Mouse (Mus musculus) heart, embryonic 16.5 days (tissue): ENCODE measurements around the gene Top1. TPM values are rescaled to one million over a fixed set of nuclear protein-coding genes. Genes with fewer than 3 reads are reported as not detected.

Experiments
- ATAC-seq: fragments of 200-750 bp; cut with Nextera tagmentation; replicated peaks from 2 replicates; pipeline ENCODE4 v1.8.0; 2017; ENCODE audit warnings: moderate number of reproducible peaks; ENCODE audit not compliant: insufficient read depth, low FRiP score; ENCODE audit errors: extremely low read depth
- H3K27ac ChIP-seq: fragments of 300-500 bp; sonication (generic); 2 replicates; pipeline ENCODE4 v1.5.1; 2014; ENCODE audit warnings: mild to moderate bottlenecking, low read length, control low read depth, moderate library complexity
- H3K27me3 ChIP-seq: fragments of 300-500 bp; sonication (generic); 2 replicates; pipeline ENCODE4 v1.6.1; 2014; ENCODE audit warnings: low read length, mixed read lengths; ENCODE audit not compliant: control insufficient read depth, insufficient read depth
- H3K36me3 ChIP-seq: fragments of 300-500 bp; sonication (generic); 2 replicates; pipeline ENCODE4 v1.6.1; 2014; ENCODE audit not compliant: control insufficient read depth, insufficient read depth
- H3K4me1 ChIP-seq: fragments of 300-500 bp; sonication (generic); 2 replicates; pipeline ENCODE4 v1.6.1; 2014; ENCODE audit warnings: low read length, mixed read lengths; ENCODE audit not compliant: control insufficient read depth, insufficient read depth
- H3K4me2 ChIP-seq: fragments of 300-500 bp; sonication (generic); 2 replicates; pipeline ENCODE4 v1.6.1; 2014; ENCODE audit warnings: low read depth, mild to moderate bottlenecking, control low read depth, low read length
- H3K4me3 ChIP-seq: fragments of 300-500 bp; sonication (generic); 2 replicates; pipeline ENCODE4 v1.5.1; 2014; ENCODE audit warnings: mild to moderate bottlenecking, control low read depth, low read length
- H3K9ac ChIP-seq: fragments of 300-500 bp; sonication (generic); 2 replicates; pipeline ENCODE4 v1.6.1; 2014; ENCODE audit warnings: low read length, control low read depth
- H3K9me3 ChIP-seq: fragments of 300-500 bp; sonication (generic); replicated peaks from 2 replicates; pipeline ENCODE4 v1.6.1; 2016; ENCODE audit warnings: low read length; ENCODE audit not compliant: control insufficient read depth
- WGBS: fragments of 180-500 bp; shearing (Covaris S2); extraction: QIAGEN DNeasy Blood & Tissue Kit; methylation state at CpG from one replicate; pipeline ENCODE4 v1.1.7; 2014; 5-methylcytosine and 5-hydroxymethylcytosine counted together
- polyA plus RNA-seq: library from polyadenylated mRNA; unstranded; fragments of >200 nt; fragmentation: Nextera tagmentation; extraction: Ambion mirVana; gene quantifications from 2 replicates; pipeline ENCODE4 v1.2.1, GENCODE M21; 2015

The Top1 gene
- polyA plus RNA-seq, 1 experiment from 2014 or later, result 48.7 TPM

DNA sequence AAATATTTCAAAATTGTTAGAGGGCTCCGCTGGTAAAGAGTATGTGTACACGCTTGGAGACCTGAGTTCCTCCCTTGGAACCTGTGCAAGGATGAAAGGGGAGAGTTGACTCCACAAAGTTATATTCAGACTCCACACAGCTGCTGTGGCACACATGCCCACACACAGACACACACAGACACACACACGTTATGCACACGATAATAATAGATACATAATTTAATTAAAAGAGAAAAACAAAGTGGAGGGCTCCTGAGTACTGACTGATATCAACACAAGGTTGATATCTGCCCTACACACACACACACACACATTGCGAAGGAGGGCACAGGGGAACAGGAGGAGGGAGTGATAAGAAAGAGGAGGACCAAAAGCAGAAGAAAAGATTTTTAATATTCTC, 26.4 kb upstream of the Top1 start:
- Histone ChIP-seq H3K36me3 (no peaks in the 10 kb centered on the region), H3K27me3 (no peaks in the 10 kb centered on the region), H3K4me2 (no peak overlapping the region; the same call in 1 of the 2 replicates), H3K27ac (peak overlapping the region; percentile 62), H3K9ac (no peak overlapping the region; the same call in 1 of the 2 replicates), H3K9me3 (no peaks in the 10 kb centered on the region), H3K4me1 (peaks cover 32% of the 10 kb centered on the region), H3K4me3 (no peak overlapping the region)
- 55% methylated on average over 5 of the region's 5 CpGs for WGBS
- 0 out of 2 replicates have a peak, but pooled peaks have one; percentile 21 for ATAC-seq

DNA sequence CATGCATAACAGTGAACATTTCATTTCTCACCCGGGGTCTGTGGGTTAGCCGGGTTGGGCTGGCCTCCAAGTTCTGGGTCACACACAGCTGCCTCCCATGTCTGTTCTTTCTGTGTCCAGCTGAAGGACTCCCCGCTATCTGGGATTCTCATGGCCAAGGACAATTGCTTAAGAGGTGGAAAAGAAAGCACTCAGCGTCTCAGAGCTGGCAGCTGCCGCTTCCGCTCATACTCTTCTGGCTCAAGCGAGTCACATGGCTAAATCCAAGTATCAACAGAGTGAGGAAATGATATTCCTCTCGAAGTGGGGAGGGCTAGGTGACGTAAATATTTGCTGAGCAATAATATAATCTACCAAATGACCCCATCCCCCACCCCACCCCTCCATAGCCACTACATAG, 25.9 kb upstream of the Top1 start:
- 15% methylated on average over 9 of the region's 9 CpGs for WGBS
- Histone ChIP-seq H3K36me3 (no peaks in the 10 kb centered on the region), H3K9me3 (no peaks in the 10 kb centered on the region), H3K4me1 (peaks cover 30% of the 10 kb centered on the region), H3K4me3 (peak overlapping the region; percentile 19; the same call in 1 of the 2 replicates), H3K27me3 (no peaks in the 10 kb centered on the region), H3K4me2 (peak overlapping the region; percentile 5), H3K27ac (peak overlapping the region; percentile 75), H3K9ac (peak overlapping the region; percentile 0)
- peak; percentile 61 for ATAC-seq

DNA sequence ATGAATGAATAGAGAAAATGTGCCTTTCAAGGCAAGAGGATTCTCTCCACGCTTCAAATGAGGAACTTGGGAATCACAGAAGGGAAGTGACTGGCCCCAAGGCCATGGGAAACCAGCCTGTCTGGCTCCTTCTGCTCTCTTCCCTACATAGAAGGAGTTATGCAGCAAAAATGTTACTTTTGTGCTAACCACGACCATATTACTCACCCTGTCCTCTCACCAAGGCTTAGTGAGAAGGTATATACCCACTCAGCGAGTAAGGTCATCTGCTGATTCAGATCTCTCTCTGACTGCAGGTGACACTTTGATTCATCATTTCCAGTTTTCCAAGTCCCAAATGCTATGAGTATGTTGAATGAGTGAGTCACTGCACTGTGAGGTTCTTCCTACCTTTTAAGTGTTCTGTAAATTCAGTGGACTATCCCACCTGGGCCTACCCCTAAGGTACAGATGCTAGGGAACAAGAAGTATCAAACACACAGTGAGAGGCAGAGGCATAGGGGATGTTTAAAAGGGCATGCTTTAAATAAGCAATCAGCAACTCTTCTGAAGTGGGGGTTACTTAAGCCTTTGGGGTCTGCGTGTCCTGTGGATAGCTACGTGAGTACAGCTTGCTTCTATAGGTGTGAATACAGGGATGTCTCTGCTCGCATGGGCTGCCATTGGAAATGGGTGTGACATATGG, 25.3 kb upstream of the Top1 start:
- H3K4me2 ChIP-seq, result peak overlapping the region; percentile 5
- no peak overlapping the region for H3K9ac ChIP-seq
- no peaks in the 10 kb centered on the region for H3K9me3 ChIP-seq
- H3K27me3 ChIP-seq, result no peaks in the 10 kb centered on the region
- no peak for ATAC-seq
- 68% methylated on average over 6 of the region's 6 CpGs for WGBS
- no peaks in the 10 kb centered on the region for H3K36me3 ChIP-seq
- H3K4me1 ChIP-seq, result peaks cover 30% of the 10 kb centered on the region
- H3K4me3 ChIP-seq, result no peak overlapping the region
- peak overlapping the region; percentile 75 for H3K27ac ChIP-seq

DNA sequence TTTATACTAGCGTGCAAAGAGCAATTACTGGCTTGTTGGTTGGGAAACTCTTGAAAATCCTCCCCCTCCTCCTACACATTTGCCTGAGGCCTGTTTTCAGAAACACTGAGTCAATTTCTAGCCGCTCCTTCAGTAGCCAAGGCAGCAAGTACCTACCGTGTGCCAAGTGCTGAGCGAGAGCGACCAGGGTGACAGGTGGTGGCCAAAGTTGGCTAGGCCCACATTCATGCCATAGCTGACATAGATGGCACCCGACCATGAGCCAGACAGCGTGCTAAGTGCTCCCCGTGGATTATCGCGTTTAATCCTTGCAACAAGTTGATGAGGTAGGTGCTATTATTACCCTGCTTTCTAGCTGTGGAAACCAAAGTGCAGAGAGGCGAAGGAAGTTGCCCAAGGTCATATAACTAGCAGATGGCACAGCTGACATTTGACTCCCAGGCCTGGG, 24.7 kb upstream of the Top1 start:
- peak; percentile 26 for ATAC-seq
- Histone ChIP-seq H3K4me1 (peaks cover 30% of the 10 kb centered on the region), H3K27me3 (no peaks in the 10 kb centered on the region), H3K27ac (peak overlapping the region; percentile 75), H3K9me3 (no peaks in the 10 kb centered on the region), H3K4me3 (no peak overlapping the region), H3K4me2 (no peak overlapping the region), H3K9ac (no peak overlapping the region), H3K36me3 (no peaks in the 10 kb centered on the region)
- 54% methylated on average over 11 of the region's 11 CpGs for WGBS

DNA sequence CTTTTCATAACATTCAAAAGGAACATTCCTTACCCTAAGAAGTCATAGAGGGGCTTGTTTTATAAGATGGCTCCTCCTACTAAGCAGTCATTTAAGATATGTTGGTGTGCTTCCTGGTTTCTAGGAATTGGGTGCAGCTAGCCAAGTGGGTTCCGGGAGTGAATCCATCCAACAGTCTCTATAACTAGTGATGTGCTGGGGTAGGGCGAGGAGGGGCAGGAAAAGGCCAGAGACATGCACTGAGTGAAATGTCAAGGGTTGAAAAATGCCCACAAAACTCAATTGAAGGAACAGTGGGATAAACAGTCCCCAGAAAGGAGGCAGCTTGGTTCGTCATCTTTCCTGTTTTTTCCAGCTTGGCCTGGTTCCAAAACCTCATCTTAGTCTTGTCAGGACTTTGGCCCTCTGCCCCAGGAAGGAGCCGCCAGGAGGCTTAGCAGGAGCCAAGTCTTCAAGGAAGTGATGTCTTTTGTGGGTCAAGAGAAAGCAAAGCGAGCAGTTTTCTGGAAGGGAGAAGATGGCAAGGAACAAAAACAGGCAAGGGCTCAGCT, 24.0 kb upstream of the Top1 start:
- Histone ChIP-seq H3K27me3 (no peaks in the 10 kb centered on the region), H3K4me3 (no peak overlapping the region), H3K36me3 (no peaks in the 10 kb centered on the region), H3K4me2 (peak overlapping the region; percentile 16; the same call in 1 of the 2 replicates), H3K9me3 (no peaks in the 10 kb centered on the region), H3K27ac (peak overlapping the region; percentile 75), H3K9ac (no peak overlapping the region), H3K4me1 (peaks cover 30% of the 10 kb centered on the region)
- WGBS, result 41% methylated on average over 5 of the region's 5 CpGs
- ATAC-seq, result peak; percentile 57

DNA sequence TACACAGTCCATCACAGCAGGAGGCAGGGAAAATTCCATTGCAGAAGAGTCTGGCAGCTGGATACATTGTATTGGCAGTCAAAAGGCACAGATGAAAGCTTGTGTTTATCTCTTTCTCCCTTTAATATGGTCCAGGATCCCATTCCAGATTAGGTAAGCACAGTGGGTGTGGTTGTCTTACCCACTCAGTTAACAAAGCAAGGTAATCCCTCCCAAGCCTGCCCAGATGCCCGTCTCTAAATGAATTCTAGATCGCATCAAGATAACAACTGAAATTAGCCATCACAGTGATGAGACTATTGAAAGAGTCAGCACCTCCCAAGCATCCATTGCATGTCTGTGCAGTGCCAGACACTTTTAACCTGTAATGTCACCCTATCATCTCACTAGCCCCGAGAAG, 23.0 kb upstream of the Top1 start:
- Histone ChIP-seq H3K4me3 (no peak overlapping the region), H3K9ac (no peak overlapping the region), H3K4me2 (no peak overlapping the region), H3K4me1 (peaks cover 30% of the 10 kb centered on the region), H3K36me3 (no peaks in the 10 kb centered on the region), H3K27me3 (no peaks in the 10 kb centered on the region), H3K9me3 (no peaks in the 10 kb centered on the region), H3K27ac (peak overlapping the region; percentile 75; the same call in 1 of the 2 replicates)
- WGBS, result 76% methylated on average over 3 of the region's 3 CpGs
- ATAC-seq, result no peak

DNA sequence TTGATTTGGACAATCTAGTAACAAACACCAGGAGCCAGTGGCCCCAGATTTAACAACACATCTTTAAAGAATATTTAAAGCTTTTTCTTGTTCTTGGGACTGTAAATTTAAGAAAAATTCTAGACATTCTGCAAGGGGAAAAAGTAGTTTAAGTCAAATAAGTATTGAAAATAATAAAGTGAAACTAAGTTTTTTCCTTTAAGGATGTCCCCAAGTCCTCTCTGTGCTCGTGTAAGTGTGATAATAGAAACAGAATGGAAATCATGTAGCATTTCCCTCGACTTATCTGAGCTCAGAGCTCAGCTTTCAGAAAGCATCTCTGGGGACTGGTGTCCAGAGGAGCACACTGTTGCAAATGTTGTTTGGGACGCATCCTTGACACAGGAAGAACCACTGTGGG, 21.9 kb upstream of the Top1 start:
- Histone ChIP-seq H3K4me3 (no peak overlapping the region), H3K4me2 (no peak overlapping the region), H3K9ac (no peak overlapping the region), H3K36me3 (no peaks in the 10 kb centered on the region), H3K27me3 (no peaks in the 10 kb centered on the region), H3K27ac (no peak overlapping the region), H3K4me1 (peaks cover 28% of the 10 kb centered on the region), H3K9me3 (no peaks in the 10 kb centered on the region)
- WGBS, result 39% methylated on average over 3 of the region's 3 CpGs
- ATAC-seq, result no peak

DNA sequence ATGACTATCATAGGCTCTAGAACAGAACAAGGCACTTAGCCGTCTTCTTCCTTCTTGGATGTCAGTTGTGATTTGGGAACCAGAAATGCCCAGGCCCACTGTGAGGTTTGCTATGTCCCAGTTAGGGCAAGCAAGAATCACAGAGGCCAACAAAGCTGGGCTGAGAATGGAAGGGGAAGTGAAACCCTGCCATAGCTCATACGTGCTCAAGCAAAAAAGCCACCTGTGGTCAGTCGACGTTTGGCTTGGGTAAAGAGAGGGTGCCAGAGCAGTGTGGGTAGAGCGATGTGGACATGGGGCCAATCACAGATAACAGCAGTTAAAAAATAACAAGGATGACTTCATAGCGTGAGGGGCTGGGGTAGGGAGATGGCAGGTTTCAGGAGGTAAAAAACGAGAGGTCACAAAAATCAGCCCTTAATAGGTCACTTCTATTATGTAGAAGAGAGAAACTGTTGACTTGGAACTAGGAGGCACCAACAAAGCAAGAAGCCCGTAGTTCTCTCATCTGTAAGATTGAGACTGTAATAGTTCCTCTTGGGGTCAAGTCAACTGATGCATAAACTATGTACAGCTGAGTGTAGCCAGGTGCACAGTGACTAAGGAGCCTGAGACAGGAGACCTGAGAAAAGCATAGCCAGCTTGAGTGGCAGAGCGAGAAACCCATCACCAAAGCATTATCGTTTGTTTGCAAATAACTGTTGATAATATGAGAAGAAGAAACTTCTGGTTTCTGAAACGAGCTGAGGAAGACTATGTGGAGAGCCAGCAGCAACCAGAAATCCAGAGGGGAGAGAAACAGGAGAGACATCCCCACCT, 18.3 kb upstream of the Top1 start:
- no peak for ATAC-seq
- Histone ChIP-seq H3K36me3 (no peaks in the 10 kb centered on the region), H3K4me1 (no peaks in the 10 kb centered on the region), H3K9me3 (no peaks in the 10 kb centered on the region), H3K4me2 (no peak overlapping the region), H3K27me3 (no peaks in the 10 kb centered on the region), H3K27ac (no peak overlapping the region), H3K9ac (no peak overlapping the region), H3K4me3 (no peak overlapping the region)
- WGBS, result 81% methylated on average over 11 of the region's 11 CpGs

DNA sequence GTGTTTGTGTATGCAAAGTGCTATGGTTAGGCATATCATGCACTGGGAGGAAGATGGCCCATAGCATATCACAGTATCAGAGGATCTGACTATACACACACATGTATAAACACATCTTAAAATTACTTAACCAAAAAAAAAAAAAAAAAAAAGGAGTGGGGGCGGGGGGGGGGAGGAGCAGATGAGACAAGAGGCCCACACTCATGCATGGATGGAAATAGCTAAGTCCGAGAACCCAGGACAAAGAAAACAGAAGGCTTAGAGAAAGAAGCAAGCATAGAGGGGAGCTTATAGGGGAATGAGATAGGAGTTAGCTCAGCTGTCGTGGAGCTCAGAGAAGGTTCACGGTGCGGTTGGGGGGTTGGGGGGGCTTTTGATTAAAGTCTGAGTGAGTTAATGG, 17.6 kb upstream of the Top1 start:
- no peak for ATAC-seq

More for the DNA sequence above, 17.6 kb upstream of the Top1 start:
- H3K27ac ChIP-seq, result no peak overlapping the region
- no peak overlapping the region for H3K4me3 ChIP-seq
- H3K36me3 ChIP-seq, result no peaks in the 10 kb centered on the region
- H3K4me2 ChIP-seq, result no peak overlapping the region
- 80% methylated on average over 5 of the region's 5 CpGs for WGBS
- H3K9ac ChIP-seq, result no peak overlapping the region
- H3K4me1 ChIP-seq, result no peaks in the 10 kb centered on the region
- H3K27me3 ChIP-seq, result no peaks in the 10 kb centered on the region
- H3K9me3 ChIP-seq, result no peaks in the 10 kb centered on the region
